Mouse (Mus musculus) heart, adult 2 months (tissue): ENCODE data around the gene Slc12a9.

Experiments used
- CTCF ChIP-seq: fragments of 200-600 bp; IDR thresholded peaks from 2 replicates; pipeline ENCODE4 v1.8.1; 2022; ENCODE audit warnings: antibody characterized with exemption, mild to moderate bottlenecking, moderate library complexity
- POLR2A ChIP-seq: fragments of 200-500 bp; IDR thresholded peaks from 2 replicates; pipeline ENCODE4 v1.6.1; 2011; ENCODE audit warnings: mild to moderate bottlenecking, low read depth, low read length, control low read depth; ENCODE audit not compliant: insufficient read depth

GRCm38 (mm10) chr5:137377603-137378002, 44.2 kb upstream of the Slc12a9 start:
- TF ChIP-seq POLR2A (0 out of 2 replicates have a peak, but pooled peaks have one; percentile 19), CTCF (no peak)
